Mouse (Mus musculus) ovary, postnatal 10 days (tissue): Measurements from ENCODE around the gene Olfr455.

Experiments
- DNase-seq: peaks from one replicate; pipeline ENCODE4 v3.0.0; 2022; ENCODE audit warnings: low spot score

The Olfr455 gene

DNA sequence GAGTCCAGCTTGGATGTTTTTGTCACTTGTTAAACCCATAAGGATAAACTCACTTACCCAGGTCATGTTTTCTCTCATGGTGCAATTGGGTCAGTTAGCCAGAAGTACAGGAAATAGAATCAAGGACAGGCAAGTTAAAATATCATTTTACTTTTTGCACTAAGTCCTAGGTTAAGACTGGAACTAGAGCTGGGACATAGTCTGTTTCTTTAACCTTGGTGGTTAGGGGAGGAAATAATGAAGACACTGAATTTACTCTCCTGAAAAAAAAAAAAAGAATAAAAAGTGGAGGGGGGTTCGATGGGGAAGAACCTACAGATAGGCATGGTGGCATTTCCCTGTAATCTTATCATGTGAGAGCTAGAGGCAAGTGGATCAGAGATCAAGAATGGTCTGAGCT is 60.3 kb downstream of the Olfr455 start, which contains the start of gene Olfr456:
Gene Olfr456 (minus strand): TSS at position 101 of the 400 bp plus-strand sequence.
- no peak for DNase-seq
